Mouse (Mus musculus): Measurements from ENCODE around the gene Mrpl37. TPM values are rescaled to one million over a fixed set of nuclear protein-coding genes. Genes with fewer than 3 reads are reported as not detected.

Gene Mrpl37
- polyA plus RNA-seq, 1 experiment from 2014 or later, result 38.6 TPM

DNA sequence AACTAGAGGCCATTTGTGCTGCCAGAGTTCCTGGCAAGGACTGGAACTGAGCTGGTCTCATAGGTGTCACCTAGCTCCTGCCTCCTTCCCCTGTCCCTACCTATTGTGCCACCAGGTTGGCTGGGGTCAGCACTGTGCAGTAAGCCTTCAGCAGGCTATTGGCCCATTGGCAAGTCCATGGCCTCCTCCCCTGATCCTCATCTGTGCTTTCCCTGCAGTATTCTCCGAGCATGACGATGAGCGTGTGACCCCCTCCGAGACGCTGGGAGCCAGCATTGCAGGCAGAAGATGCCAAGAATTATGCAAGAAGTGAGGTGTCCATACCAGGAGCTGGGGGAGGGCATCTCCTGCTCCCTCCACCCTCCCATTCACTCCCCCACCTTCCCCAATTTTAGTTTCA lies 18.9 kb downstream of the Mrpl37 start:
- 85% methylated on average over 5 of the region's 5 CpGs for WGBS (ENCODE audit: insufficient replicate concordance)
- DNase-seq, result no peak
- no peak overlapping the region for H3K27ac ChIP-seq (ENCODE audit: low read depth)
- no peaks in the 10 kb centered on the region for H3K9me3 ChIP-seq (ENCODE audit: low read length)
- TF ChIP-seq CTCF (IDR thresholded peaks at IDR 0.05; ENCODE audit: low read depth) (no peak), EP300 (IDR thresholded peaks at IDR 0.05; ENCODE audit: low read depth) (no peak)
- no peak for ATAC-seq
- H3K36me3 ChIP-seq (replicated peaks; ENCODE audit: insufficient read depth, low read length), result peaks cover 36% of the 10 kb centered on the region
- no peaks in the 10 kb centered on the region for H3K27me3 ChIP-seq (ENCODE audit: insufficient read depth, low read length)
- H3K4me1 ChIP-seq (ENCODE audit: insufficient read depth), result no peaks in the 10 kb centered on the region
- H3K9ac ChIP-seq (replicated peaks), result no peak overlapping the region
- H3K4me3 ChIP-seq (ENCODE audit: low read depth, low read length), result no peak overlapping the region
- no peak overlapping the region for H3K4me2 ChIP-seq (ENCODE audit: low read depth, low read length)

DNA sequence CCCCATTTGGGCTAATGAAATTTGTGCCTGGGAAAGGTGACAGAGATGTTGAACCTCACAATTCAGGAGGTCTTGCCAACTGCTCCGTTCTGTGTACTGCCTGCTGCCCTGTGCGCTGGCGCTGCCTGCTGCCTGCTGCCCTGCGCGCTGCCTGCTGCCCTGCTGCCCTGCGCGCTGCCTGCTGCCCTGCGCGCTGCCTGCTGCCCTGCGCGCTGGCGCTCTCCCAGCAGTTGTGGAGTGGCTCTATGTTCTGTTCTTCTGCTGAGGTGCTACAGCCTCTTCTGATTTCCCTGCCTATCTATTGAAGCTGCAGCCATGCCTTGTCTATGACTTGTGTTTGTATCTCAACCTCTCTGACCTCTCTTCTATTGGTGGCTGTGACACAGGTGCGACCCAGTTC lies 21.5 kb downstream of the Mrpl37 start:
- H3K4me1 ChIP-seq (ENCODE audit: insufficient read depth), result no peaks in the 10 kb centered on the region
- TF ChIP-seq EP300 (IDR thresholded peaks at IDR 0.05; ENCODE audit: low read depth) (no peak), CTCF (IDR thresholded peaks at IDR 0.05; ENCODE audit: low read depth) (no peak)
- H3K27ac ChIP-seq (ENCODE audit: low read depth), result no peak overlapping the region
- DNase-seq (no peak), ATAC-seq (no peak)
- H3K36me3 ChIP-seq (replicated peaks; ENCODE audit: insufficient read depth, low read length), result peaks cover 54% of the 10 kb centered on the region
- 98% methylated on average over 13 of the region's 13 CpGs for WGBS (ENCODE audit: insufficient replicate concordance)
- H3K9ac ChIP-seq (replicated peaks), result no peak overlapping the region
- H3K27me3 ChIP-seq (ENCODE audit: insufficient read depth, low read length), result no peaks in the 10 kb centered on the region
- no peak overlapping the region for H3K4me2 ChIP-seq (ENCODE audit: low read depth, low read length)
- no peaks in the 10 kb centered on the region for H3K9me3 ChIP-seq (ENCODE audit: low read length)
- H3K4me3 ChIP-seq (ENCODE audit: low read depth, low read length), result no peak overlapping the region

DNA sequence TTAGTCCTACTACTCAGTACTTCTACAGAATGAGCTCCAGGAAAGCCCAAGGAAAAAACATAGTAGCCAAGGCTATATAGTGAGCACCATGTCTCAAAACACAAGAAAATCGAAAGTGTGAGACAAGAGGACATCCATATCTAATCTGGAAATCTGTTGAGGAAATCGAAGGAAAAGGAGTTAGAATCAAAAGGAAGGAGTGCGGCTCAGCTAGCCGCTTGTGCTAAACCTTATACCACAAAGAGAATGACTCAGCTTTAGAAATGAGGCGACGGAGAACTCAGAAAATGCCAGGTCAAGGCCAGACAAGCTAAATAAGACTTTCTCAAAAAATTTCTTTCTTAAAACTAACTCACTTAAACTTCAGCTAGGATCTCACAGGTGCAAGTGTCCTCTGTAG lies 24.4 kb downstream of the Mrpl37 start:
- ATAC-seq, result no peak

DNA sequence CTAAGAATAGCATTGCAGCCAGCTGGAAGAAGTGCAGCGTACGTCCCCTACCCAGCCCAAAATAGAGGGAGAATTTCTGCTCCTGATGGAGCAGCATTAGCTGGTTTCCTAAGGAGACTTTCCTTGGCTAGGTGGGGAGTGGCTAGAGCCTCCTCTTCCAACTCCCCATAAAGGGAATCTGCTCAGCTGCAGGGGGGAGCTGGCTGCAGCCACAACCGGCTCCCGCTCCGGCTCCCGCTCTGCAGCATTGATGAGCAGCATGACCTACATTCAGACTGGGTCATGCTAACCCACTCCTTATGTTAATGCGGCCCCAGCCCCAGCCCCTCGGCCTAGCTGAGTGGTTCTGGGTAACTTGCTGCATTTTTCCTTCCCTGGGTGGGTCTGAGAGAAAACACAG lies 27.4 kb downstream of the Mrpl37 start:
- Histone ChIP-seq H3K4me2 (ENCODE audit: low read depth, low read length) (no peak overlapping the region), H3K9ac (replicated peaks) (no peak overlapping the region), H3K36me3 (replicated peaks; ENCODE audit: insufficient read depth, low read length) (peaks cover 49% of the 10 kb centered on the region), H3K4me3 (ENCODE audit: low read depth, low read length) (no peak overlapping the region), H3K27ac (ENCODE audit: low read depth) (no peak overlapping the region), H3K27me3 (ENCODE audit: insufficient read depth, low read length) (no peaks in the 10 kb centered on the region), H3K9me3 (ENCODE audit: low read length) (no peaks in the 10 kb centered on the region), H3K4me1 (ENCODE audit: insufficient read depth) (no peaks in the 10 kb centered on the region)
- ATAC-seq, result no peak
- DNase-seq, result no peak
- 89% methylated on average over 8 of the region's 8 CpGs for WGBS (ENCODE audit: insufficient replicate concordance)
- TF ChIP-seq CTCF (IDR thresholded peaks at IDR 0.05; ENCODE audit: low read depth) (no peak), EP300 (IDR thresholded peaks at IDR 0.05; ENCODE audit: low read depth) (no peak)

More for the DNA sequence above, 24.4 kb downstream of the Mrpl37 start:
- no peak for DNase-seq
- Histone ChIP-seq H3K4me1 (ENCODE audit: insufficient read depth) (no peaks in the 10 kb centered on the region), H3K27ac (ENCODE audit: low read depth) (no peak overlapping the region), H3K4me2 (ENCODE audit: low read depth, low read length) (no peak overlapping the region), H3K36me3 (replicated peaks; ENCODE audit: insufficient read depth, low read length) (peaks cover 59% of the 10 kb centered on the region), H3K27me3 (ENCODE audit: insufficient read depth, low read length) (no peaks in the 10 kb centered on the region), H3K9ac (replicated peaks) (no peak overlapping the region; the same call in 1 of the 2 replicates), H3K4me3 (ENCODE audit: low read depth, low read length) (no peak overlapping the region), H3K9me3 (ENCODE audit: low read length) (no peaks in the 10 kb centered on the region)
- TF ChIP-seq CTCF (IDR thresholded peaks at IDR 0.05; ENCODE audit: low read depth) (no peak), EP300 (IDR thresholded peaks at IDR 0.05; ENCODE audit: low read depth) (no peak)
- WGBS (ENCODE audit: insufficient replicate concordance), result 70% methylated on average over 6 of the region's 6 CpGs

DNA sequence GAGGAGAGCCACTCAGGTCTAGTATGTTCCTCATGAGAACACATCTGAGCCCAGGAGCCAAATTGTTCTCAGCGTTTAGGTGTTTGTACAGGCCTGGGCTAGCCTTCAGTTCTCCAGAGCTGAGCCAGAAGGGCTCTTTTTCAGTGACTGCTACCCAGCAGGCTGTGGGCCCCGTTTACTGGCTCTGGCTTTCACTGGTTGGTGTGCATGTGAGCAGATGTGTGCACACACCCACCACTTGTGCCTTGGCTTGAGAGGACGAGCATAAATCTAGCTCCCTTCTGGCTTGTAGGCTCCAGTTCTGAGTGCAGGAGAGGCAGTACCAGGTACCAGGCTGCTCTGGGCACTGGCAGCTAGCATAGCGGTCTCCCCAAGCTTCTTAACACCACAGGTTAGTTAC lies 28.4 kb downstream of the Mrpl37 start:
- no peak overlapping the region for H3K27ac ChIP-seq (ENCODE audit: low read depth)
- H3K4me3 ChIP-seq (ENCODE audit: low read depth, low read length), result no peak overlapping the region
- H3K4me2 ChIP-seq (ENCODE audit: low read depth, low read length), result no peak overlapping the region
- DNase-seq (no peak), ATAC-seq (no peak)
- H3K9me3 ChIP-seq (ENCODE audit: low read length), result no peaks in the 10 kb centered on the region
- 91% methylated on average over 4 of the region's 4 CpGs for WGBS (ENCODE audit: insufficient replicate concordance)
- no peak overlapping the region for H3K9ac ChIP-seq (replicated peaks)
- peaks cover 49% of the 10 kb centered on the region for H3K36me3 ChIP-seq (replicated peaks; ENCODE audit: insufficient read depth, low read length)
- H3K27me3 ChIP-seq (ENCODE audit: insufficient read depth, low read length), result no peaks in the 10 kb centered on the region
- TF ChIP-seq EP300 (IDR thresholded peaks at IDR 0.05; ENCODE audit: low read depth), result no peak
- TF ChIP-seq CTCF (IDR thresholded peaks at IDR 0.05; ENCODE audit: low read depth), result no peak
- H3K4me1 ChIP-seq (ENCODE audit: insufficient read depth), result no peaks in the 10 kb centered on the region

DNA sequence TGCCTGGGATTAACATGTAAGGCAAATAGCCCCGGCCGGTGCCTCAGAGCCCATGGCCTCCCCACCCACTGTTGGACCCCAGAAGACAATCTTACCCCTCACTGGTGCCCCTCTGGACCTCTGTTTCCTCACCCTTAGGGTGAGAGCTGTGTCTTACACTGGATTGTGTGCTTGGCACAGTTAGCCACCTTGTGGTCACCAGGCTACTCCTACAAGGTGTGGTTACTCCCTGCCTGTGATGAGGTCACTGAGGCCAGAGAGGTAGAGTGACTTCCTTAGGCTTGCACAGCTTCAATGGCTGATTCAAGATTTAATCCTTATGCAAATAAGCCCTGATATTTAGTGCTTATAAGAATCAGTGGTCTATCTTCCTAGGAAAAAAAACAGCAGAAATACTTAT lies 29.7 kb downstream of the Mrpl37 start:
- ATAC-seq (no peak), DNase-seq (no peak)
- Histone ChIP-seq H3K4me1 (ENCODE audit: insufficient read depth) (no peaks in the 10 kb centered on the region), H3K4me2 (ENCODE audit: low read depth, low read length) (no peak overlapping the region), H3K4me3 (ENCODE audit: low read depth, low read length) (no peak overlapping the region), H3K36me3 (replicated peaks; ENCODE audit: insufficient read depth, low read length) (peaks cover 47% of the 10 kb centered on the region), H3K27me3 (ENCODE audit: insufficient read depth, low read length) (no peaks in the 10 kb centered on the region), H3K9ac (replicated peaks) (no peak overlapping the region), H3K9me3 (ENCODE audit: low read length) (no peaks in the 10 kb centered on the region), H3K27ac (ENCODE audit: low read depth) (no peak overlapping the region)
- TF ChIP-seq CTCF (IDR thresholded peaks at IDR 0.05; ENCODE audit: low read depth) (0 out of 2 replicates have a peak, but pooled peaks have one; percentile 16), EP300 (IDR thresholded peaks at IDR 0.05; ENCODE audit: low read depth) (no peak)
- 100% methylated on average over 2 of the region's 2 CpGs for WGBS (ENCODE audit: insufficient replicate concordance)

DNA sequence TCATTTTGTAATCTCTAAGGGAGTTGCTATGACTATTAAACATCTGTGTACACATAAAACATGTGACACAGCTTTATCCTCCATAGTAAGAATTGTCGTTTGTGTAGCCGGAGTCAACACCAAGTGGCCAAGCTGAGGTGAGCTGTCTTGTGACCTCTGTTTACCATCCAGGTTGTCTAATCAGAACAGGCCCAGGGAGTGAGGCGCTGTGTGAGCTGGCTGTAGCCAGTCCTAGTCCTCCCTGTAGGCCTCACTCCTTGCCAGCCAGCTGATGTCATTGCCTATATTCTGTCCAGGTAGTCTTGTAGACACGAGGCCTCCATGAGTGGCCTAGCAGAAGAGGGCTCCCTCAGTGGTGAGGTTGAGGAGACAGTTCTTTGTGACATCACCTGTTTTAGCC lies 31.0 kb downstream of the Mrpl37 start:
- Histone ChIP-seq H3K27ac (ENCODE audit: low read depth) (no peak overlapping the region), H3K4me3 (ENCODE audit: low read depth, low read length) (no peak overlapping the region), H3K9ac (replicated peaks) (no peak overlapping the region), H3K9me3 (ENCODE audit: low read length) (no peaks in the 10 kb centered on the region), H3K27me3 (ENCODE audit: insufficient read depth, low read length) (no peaks in the 10 kb centered on the region), H3K36me3 (replicated peaks; ENCODE audit: insufficient read depth, low read length) (peaks cover 47% of the 10 kb centered on the region), H3K4me1 (ENCODE audit: insufficient read depth) (no peaks in the 10 kb centered on the region), H3K4me2 (ENCODE audit: low read depth, low read length) (no peak overlapping the region)
- ATAC-seq, result no peak
- no peak for DNase-seq
- no peak for TF ChIP-seq EP300 (IDR thresholded peaks at IDR 0.05; ENCODE audit: low read depth)
- no peak for TF ChIP-seq CTCF (IDR thresholded peaks at IDR 0.05; ENCODE audit: low read depth)
- WGBS (ENCODE audit: insufficient replicate concordance), result 79% methylated on average over 4 of the region's 4 CpGs
